Mouse (Mus musculus) testis, adult 2 months (tissue): ENCODE measurements around the gene Cdk2ap2. TPM values are rescaled to one million over a fixed set of nuclear protein-coding genes. Genes with fewer than 3 reads are reported as not detected.

ENCODE experiments used
- H3K27ac ChIP-seq: fragments of 200-500 bp; 2 replicates; pipeline ENCODE4 v1.5.1; 2012; ENCODE audit warnings: low read depth, low read length; ENCODE audit not compliant: control insufficient read depth, insufficient read depth
- H3K27me3 ChIP-seq: fragments of 200-500 bp; 2 replicates; pipeline ENCODE4 v1.6.1; 2012; ENCODE audit warnings: mild to moderate bottlenecking, low read length, moderate library complexity; ENCODE audit not compliant: control insufficient read depth, insufficient read depth
- H3K36me3 ChIP-seq: fragments of 200-500 bp; 2 replicates; pipeline ENCODE4 v1.6.1; 2012; ENCODE audit warnings: mild to moderate bottlenecking, low read length; ENCODE audit not compliant: control insufficient read depth, insufficient read depth
- H3K4me1 ChIP-seq: fragments of 200-500 bp; 2 replicates; pipeline ENCODE4 v1.6.1; 2012; ENCODE audit warnings: low read length; ENCODE audit not compliant: control insufficient read depth, insufficient read depth
- H3K4me3 ChIP-seq: fragments of 200-500 bp; 2 replicates; pipeline ENCODE4 v1.5.1; 2012; ENCODE audit warnings: low read depth, mild to moderate bottlenecking, low read length, moderate library complexity, mixed read lengths; ENCODE audit not compliant: control insufficient read depth
- CTCF ChIP-seq: fragments of 200-500 bp; IDR thresholded peaks from 2 replicates; pipeline ENCODE4 v1.5.1; 2012; ENCODE audit warnings: low read depth, mild to moderate bottlenecking, inconsistent platforms, low read length, moderate library complexity; ENCODE audit not compliant: control insufficient read depth, insufficient read depth, insufficient replicate concordance
- POLR2A ChIP-seq: fragments of 200-500 bp; IDR thresholded peaks from 2 replicates; pipeline ENCODE4 v1.6.1; 2012; ENCODE audit warnings: low read depth, mild to moderate bottlenecking, inconsistent platforms, low read length, moderate library complexity; ENCODE audit not compliant: control insufficient read depth
- polyA plus RNA-seq: library from polyadenylated mRNA; depleted of rRNA; stranded (reverse); fragments of >200 nt; gene quantifications from 2 replicates; pipeline ENCODE4 v1.2.3, GENCODE M21; 2012

Gene Cdk2ap2
- polyA plus RNA-seq, 1 experiment = 31.5 TPM

- TF ChIP-seq CTCF = no peak
- no peak for TF ChIP-seq POLR2A
- Histone ChIP-seq H3K36me3 (no peaks in the 10 kb centered on the region), H3K4me1 (no peaks in the 10 kb centered on the region)
Observed at GRCm38 (mm10) chr19:4089128-4089527, 7.9 kb upstream of the Cdk2ap2 start.

GRCm38 (mm10) chr19:4090446-4090845, 6.5 kb upstream of the Cdk2ap2 start:
- H3K27me3 ChIP-seq = no peaks in the 10 kb centered on the region
- H3K4me3 ChIP-seq = no peak overlapping the region
- no peak overlapping the region for H3K27ac ChIP-seq
- H3K36me3 ChIP-seq = no peaks in the 10 kb centered on the region
- H3K4me1 ChIP-seq = no peaks in the 10 kb centered on the region
- no peak for TF ChIP-seq POLR2A
- TF ChIP-seq CTCF = no peak

More at GRCm38 (mm10) chr19:4089128-4089527, 7.9 kb upstream of the Cdk2ap2 start:
- no peaks in the 10 kb centered on the region for H3K27me3 ChIP-seq
- no peak overlapping the region for H3K4me3 ChIP-seq
- H3K27ac ChIP-seq = no peak overlapping the region

- Histone ChIP-seq H3K4me1 (peaks cover 1% of the 10 kb centered on the region; the same call in 1 of the 2 replicates), H3K27ac (no peak overlapping the region), H3K36me3 (no peaks in the 10 kb centered on the region), H3K27me3 (no peaks in the 10 kb centered on the region), H3K4me3 (no peak overlapping the region)
- TF ChIP-seq POLR2A = no peak
- TF ChIP-seq CTCF = no peak
Observed at GRCm38 (mm10) chr19:4091383-4091782, 5.6 kb upstream of the Cdk2ap2 start.

- peaks cover 8% of the 10 kb centered on the region for H3K4me1 ChIP-seq
- no peaks in the 10 kb centered on the region for H3K27me3 ChIP-seq
- no peak for TF ChIP-seq CTCF
- TF ChIP-seq POLR2A = no peak
Observed at GRCm38 (mm10) chr19:4092750-4093149, 4.2 kb upstream of the Cdk2ap2 start.

GRCm38 (mm10) chr19:4093772-4094171, 3.2 kb upstream of the Cdk2ap2 start:
- Histone ChIP-seq H3K27me3 (no peaks in the 10 kb centered on the region), H3K36me3 (no peaks in the 10 kb centered on the region), H3K4me3 (no peak overlapping the region), H3K4me1 (peaks cover 17% of the 10 kb centered on the region), H3K27ac (no peak overlapping the region)
- no peak for TF ChIP-seq POLR2A
- TF ChIP-seq CTCF = no peak

More at GRCm38 (mm10) chr19:4092750-4093149, 4.2 kb upstream of the Cdk2ap2 start:
- Histone ChIP-seq H3K4me3 (no peak overlapping the region), H3K27ac (no peak overlapping the region), H3K36me3 (no peaks in the 10 kb centered on the region)

GRCm38 (mm10) chr19:4094348-4094747, 2.6 kb upstream of the Cdk2ap2 start:
- Histone ChIP-seq H3K27ac (no peak overlapping the region), H3K4me1 (peaks cover 21% of the 10 kb centered on the region), H3K4me3 (no peak overlapping the region), H3K36me3 (no peaks in the 10 kb centered on the region), H3K27me3 (no peaks in the 10 kb centered on the region)
- TF ChIP-seq POLR2A = no peak

GRCm38 (mm10) chr19:4094774-4095303, 2.1 kb upstream of the Cdk2ap2 start:
- Histone ChIP-seq H3K4me3 (no peak overlapping the region), H3K36me3 (no peaks in the 10 kb centered on the region), H3K27me3 (no peaks in the 10 kb centered on the region), H3K4me1 (peaks cover 23% of the 10 kb centered on the region), H3K27ac (no peak overlapping the region)
- TF ChIP-seq CTCF = no peak
- TF ChIP-seq POLR2A = no peak

- H3K27me3 ChIP-seq = no peaks in the 10 kb centered on the region
- TF ChIP-seq CTCF (no peak), POLR2A (no peak)
- H3K36me3 ChIP-seq = no peaks in the 10 kb centered on the region
- H3K27ac ChIP-seq = no peak overlapping the region
- peaks cover 32% of the 10 kb centered on the region for H3K4me1 ChIP-seq
- H3K4me3 ChIP-seq = no peak overlapping the region; the same call in 1 of the 2 replicates
Observed at GRCm38 (mm10) chr19:4095802-4096201, 1.2 kb upstream of the Cdk2ap2 start.
